Mouse (Mus musculus) spleen, postnatal 36 days (tissue): Measurements from ENCODE around the gene Cars2.
A peak's percentile ranks its signal among the peaks of the same experiment; 100 is the strongest.
"Not testable (repeated sequence)": the region's sequence is repeated elsewhere in the genome, so short reads cannot be mapped to it uniquely, and the experiment has no call there.

Experiments
- DNase-seq, 2 experiments: peaks; one replicate each; pipeline ENCODE4 v3.0.0; 2022; ENCODE audit warnings: low spot score in 2 of 2, mixed read lengths in 1 of 2

Gene Cars2

GRCm38 (mm10) chr8:11556691-11557423, 6.3 kb upstream of the Cars2 start:
- DNase-seq = peak; percentile 63

DNA sequence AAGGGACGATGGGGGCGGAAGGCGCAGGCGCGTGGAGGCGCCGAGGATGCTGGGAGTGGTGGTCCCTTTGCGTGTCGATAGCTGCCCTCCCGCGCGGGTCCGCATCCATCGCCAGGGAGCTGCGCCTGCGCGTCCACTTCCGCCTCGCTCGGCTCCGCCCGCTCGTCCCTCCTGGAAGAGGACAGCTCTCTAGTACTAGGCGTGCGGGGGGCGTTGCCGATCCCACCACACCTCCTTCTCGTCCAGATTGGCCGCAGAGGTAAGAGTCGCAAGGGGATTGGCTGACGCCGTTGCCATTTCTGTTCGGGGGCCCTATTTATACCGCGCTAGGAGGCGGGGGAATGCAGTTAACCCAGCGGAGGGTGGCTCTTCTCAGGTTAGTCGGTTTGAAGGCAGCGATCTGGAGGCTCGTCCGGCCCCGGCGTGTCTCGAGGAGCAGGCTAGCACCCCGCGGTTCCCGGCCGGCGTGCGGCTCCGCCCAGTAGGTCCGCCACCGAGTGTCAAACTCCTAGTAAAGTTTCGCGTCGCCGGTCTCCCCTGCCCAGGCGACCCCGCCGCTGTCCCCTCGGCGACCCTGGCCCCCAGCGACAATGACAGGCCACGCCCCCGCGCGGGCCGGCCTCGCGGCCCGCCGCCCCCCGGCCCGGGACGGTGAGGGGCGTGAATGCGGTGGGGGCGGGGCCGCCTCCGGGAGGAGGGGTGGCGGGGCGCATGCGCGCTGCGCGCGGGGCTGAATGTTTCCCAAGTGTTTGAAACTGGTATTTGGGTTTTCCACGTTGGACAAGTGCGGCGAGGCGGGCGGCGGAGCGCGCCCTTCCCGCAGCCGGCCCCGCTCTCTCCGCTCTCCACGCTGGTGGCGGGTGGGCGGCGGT, 5.4 kb upstream of the Cars2 start:
- peak; percentile 99 for DNase-seq

DNA sequence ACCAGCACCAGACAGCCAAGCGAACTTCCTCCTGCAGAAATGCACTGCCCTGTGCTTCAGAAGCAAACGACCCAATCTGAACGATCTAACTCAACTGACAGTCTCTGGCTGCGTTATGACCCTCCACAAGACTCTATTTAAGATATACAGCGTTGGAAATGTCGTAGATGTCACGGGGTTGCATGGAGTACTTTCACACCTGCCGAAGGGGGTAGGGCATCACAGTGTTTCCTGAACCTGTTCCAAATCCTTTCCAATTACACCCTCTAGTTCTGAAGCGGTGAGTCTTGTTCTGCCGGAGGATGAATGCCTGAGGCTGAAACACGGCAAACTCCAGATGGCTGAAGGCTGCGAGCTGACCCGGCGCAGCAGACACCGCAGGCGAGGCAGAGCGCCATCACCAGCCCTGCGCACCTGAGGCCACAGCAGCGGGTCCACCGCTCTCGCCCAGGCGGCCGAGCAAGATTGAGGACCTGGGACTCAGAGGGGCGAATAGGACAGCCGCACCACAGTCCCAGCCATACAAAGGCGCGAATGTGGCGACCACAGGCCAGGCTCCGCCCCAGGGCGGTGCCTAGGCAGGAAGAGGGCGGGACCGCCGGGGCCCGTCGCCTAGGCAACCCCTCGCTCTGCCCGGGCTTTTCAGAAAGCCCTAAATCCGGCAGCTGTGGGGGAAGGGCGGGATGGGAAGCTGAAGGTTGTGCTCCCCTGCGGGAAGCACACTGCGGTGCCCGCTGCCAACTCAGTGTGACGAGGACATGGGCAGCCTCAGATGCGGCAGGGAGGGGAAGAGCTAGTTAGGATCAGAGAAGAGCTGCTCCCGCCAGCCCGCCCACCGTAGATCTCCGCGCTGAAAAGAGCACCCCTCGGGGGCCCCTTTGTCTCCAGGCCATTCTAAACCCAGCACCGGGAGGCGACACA, 4.5 kb upstream of the Cars2 start, which contains the start of gene Ing1:
Gene Ing1 (plus strand): TSS at position 773 of the 921 bp plus-strand sequence.
- DNase-seq = peak; percentile 95

DNA sequence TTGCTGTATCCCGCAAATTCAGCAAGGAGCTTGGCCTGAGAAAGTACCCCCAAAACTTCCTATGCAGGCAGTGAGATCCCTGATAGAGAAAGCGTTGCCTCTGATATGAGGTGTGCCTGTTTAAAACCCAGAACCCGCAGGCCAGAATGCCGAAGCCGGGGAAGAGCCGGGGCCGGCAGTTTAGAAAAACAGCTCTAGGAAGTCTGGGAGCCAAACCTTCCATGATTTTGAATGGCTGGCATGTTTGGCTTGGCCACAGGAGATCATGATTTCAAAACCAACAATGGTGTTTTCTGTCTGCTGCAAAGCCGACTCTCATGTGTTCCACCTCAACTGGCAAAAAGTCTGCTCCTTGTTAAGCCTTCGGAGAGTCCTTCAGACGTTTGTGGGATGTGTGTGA, 1.8 kb upstream of the Cars2 start:
- DNase-seq = no peak

DNA sequence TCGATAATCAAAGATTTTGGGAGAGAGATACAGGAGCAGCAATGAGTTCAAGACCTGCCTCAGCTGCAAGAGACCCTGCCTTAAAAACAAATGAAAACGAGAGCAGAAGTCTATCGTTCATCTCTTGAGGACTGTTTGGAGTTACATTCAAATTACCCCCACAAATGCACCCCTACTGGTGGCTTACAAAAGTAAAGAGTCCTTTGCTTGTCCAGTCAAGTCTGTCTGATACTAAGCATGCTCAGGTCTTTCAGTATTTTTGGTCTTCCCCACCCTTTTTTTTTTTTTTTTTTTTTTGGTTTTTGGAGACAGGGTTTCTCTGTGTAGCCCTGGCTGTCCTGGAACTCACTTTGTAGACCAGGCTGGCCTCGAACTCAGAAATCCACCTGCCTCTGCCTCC, 914 bp upstream of the Cars2 start:
- DNase-seq = not testable (repeated sequence)

DNA sequence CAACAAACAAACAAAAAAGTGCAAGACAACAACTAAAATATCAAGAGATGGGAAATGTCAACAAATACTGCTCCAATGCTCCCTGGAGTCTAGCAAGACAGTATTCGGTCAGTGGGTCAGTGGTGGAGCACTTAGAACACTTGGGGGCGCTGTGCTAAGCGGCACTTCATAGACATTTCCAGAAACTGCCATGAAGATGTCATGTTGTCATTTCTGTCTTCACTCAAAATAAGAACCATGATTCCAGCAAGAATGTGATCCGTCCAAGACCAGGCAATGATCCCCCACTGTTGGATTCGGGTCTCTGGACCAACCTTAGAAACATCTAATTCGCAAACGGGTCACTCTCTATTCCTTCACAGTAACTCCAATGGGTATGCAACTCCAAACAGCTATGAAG, 877 bp downstream of the Cars2 start:
- DNase-seq = peak; percentile 42 to 56

DNA sequence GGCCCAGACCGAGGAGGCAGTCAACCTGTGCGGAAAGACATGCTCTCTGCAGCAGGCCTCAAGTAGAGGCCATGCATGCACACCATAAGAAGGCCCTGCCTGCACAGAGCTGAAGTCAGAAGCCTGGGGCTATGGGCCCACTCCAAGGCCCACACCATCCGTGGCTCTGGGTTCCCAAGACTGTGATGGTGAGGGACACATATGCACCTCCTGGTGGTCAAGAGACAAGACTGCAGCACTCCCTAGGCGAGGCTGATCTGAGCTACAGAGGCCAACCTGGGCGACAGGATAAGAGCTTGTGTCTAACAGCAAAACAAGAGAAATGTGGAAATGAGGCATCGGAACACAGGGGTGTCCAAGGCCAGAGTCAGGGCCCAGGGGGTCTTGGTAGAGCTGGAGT, 3.5 kb downstream of the Cars2 start:
- no peak for DNase-seq

DNA sequence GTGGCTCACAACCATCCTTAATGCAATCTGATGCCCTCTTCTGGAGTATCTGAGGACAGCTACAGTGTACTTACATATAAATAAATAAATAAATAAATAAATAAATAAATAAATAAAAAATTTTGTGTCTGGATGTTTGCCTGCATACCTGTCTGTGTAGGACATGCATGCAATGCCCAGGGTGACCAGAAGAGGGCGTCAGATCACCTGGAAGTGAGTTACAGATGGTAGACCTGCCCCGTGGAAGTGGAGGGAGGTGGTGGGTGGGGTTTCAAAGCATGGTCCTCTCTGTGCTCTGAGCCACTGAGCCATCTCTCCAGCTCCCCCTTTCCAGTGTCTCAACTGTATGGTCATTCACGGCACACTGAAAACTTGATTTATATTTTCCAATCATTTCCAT, 6.2 kb downstream of the Cars2 start:
- DNase-seq = peak; percentile 43 to 66

- DNase-seq = no peak
Observed at GRCm38 (mm10) chr8:11542866-11543265, 7.7 kb downstream of the Cars2 start.

- no peak for DNase-seq
Observed at GRCm38 (mm10) chr8:11542031-11542430, 8.6 kb downstream of the Cars2 start.

DNA sequence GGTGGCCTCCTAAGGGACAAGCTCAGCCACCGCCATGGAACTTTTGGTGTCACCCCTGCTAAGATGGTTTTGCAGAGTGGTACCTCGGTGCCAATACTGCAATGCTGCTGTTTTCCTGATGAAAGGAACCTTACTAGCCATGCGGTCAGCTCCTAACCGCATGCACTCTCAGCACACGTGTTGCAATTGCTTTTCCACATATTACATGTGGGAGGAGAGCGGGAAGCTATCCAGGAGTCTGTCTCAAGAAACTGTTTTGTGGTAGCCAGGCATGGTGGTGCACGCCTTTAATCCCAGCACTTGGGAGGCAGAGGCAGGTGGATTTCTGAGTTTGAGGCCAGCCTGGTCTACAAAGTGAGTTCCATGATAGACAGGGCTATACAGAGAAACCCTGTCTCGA, 10.4 kb downstream of the Cars2 start:
- no peak for DNase-seq

GRCm38 (mm10) chr8:11539049-11539448, 11.5 kb downstream of the Cars2 start:
- DNase-seq = no peak

GRCm38 (mm10) chr8:11534494-11534893, 16.1 kb downstream of the Cars2 start:
- no peak for DNase-seq

GRCm38 (mm10) chr8:11530849-11531248, 19.7 kb downstream of the Cars2 start:
- DNase-seq = no peak

GRCm38 (mm10) chr8:11530155-11530770, 20.3 kb downstream of the Cars2 start:
- no peak for DNase-seq

DNA sequence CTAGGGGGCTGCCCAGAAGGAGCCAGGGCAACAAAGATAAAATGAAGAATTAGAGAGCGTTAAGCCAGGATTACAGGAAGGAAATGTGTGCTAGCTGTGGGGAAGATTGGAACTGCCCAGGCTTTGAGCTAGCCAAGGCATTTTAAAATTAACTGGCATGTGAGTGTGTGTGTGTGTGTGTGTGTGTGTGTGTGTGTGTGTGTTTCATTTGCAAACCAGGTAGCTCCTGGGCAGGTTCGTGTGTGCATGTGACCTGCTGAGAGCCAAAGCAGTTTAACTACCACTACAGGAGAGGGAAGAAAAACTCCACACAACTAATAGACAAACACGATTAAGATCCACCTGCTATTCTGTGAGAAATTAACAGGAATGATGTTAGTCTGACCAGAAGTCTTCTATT, 27.3 kb downstream of the Cars2 start:
- no peak for DNase-seq

GRCm38 (mm10) chr8:11518676-11519075, 31.9 kb downstream of the Cars2 start:
- DNase-seq = no peak

GRCm38 (mm10) chr8:11518056-11518396, 32.6 kb downstream of the Cars2 start:
- DNase-seq = no peak

- no peak for DNase-seq
Observed at GRCm38 (mm10) chr8:11517366-11518055, 33.1 kb downstream of the Cars2 start.

GRCm38 (mm10) chr8:11516292-11516691, 34.3 kb downstream of the Cars2 start:
- DNase-seq = no peak

- DNase-seq = no peak
Observed at GRCm38 (mm10) chr8:11513247-11513646, 37.3 kb downstream of the Cars2 start.
